Mouse (Mus musculus): ENCODE measurements around the gene Akap13. TPM values are rescaled to one million over a fixed set of nuclear protein-coding genes. Genes with fewer than 3 reads are reported as not detected.

Akap13 gene
- polyA plus RNA-seq, 2 experiments from 2014 or later = 266 to 304 TPM

GRCm38 (mm10) chr7:75641415-75642177 is 186.3 kb downstream of the Akap13 start:
- ATAC-seq = no peak

GRCm38 (mm10) chr7:75642178-75642777 is 186.9 kb downstream of the Akap13 start:
- no peak for ATAC-seq

GRCm38 (mm10) chr7:75642846-75643563 is 187.7 kb downstream of the Akap13 start:
- ATAC-seq = no peak

- no peak for ATAC-seq
Observed at GRCm38 (mm10) chr7:75643986-75644385, 188.7 kb downstream of the Akap13 start.

GRCm38 (mm10) chr7:75644585-75644984 is 189.3 kb downstream of the Akap13 start:
- ATAC-seq = peak; percentile 25

GRCm38 (mm10) chr7:75645156-75645933 is 190.0 kb downstream of the Akap13 start:
- no peak for ATAC-seq

GRCm38 (mm10) chr7:75648051-75648450 is 192.7 kb downstream of the Akap13 start:
- ATAC-seq = no peak

- ATAC-seq = no peak
Observed at GRCm38 (mm10) chr7:75648961-75649360, 193.6 kb downstream of the Akap13 start.

GRCm38 (mm10) chr7:75649966-75650365 is 194.6 kb downstream of the Akap13 start:
- ATAC-seq = peak; percentile 84

GRCm38 (mm10) chr7:75653684-75654317 is 198.5 kb downstream of the Akap13 start:
- ATAC-seq = no peak

- peak; percentile 40 for ATAC-seq
Observed at GRCm38 (mm10) chr7:75655180-75656074, 200.1 kb downstream of the Akap13 start.

- peak; percentile 81 for ATAC-seq
Observed at GRCm38 (mm10) chr7:75656297-75656852, 201.0 kb downstream of the Akap13 start.

GRCm38 (mm10) chr7:75656896-75657295 is 201.6 kb downstream of the Akap13 start:
- peak; percentile 8 for ATAC-seq

GRCm38 (mm10) chr7:75664455-75664854 is 209.1 kb downstream of the Akap13 start:
- no peak for ATAC-seq

GRCm38 (mm10) chr7:75666982-75667381 is 211.6 kb downstream of the Akap13 start:
- peak; percentile 56 for ATAC-seq

- no peak for ATAC-seq
Observed at GRCm38 (mm10) chr7:75667531-75667930, 212.2 kb downstream of the Akap13 start.

- no peak for ATAC-seq
Observed at GRCm38 (mm10) chr7:75668396-75668795, 213.1 kb downstream of the Akap13 start.

GRCm38 (mm10) chr7:75669416-75669815 is 214.1 kb downstream of the Akap13 start:
- ATAC-seq = peak; percentile 64

- no peak for ATAC-seq
Observed at GRCm38 (mm10) chr7:75679631-75680030, 224.3 kb downstream of the Akap13 start.

- ATAC-seq = no peak
Observed at GRCm38 (mm10) chr7:75682901-75683300, 227.6 kb downstream of the Akap13 start.

GRCm38 (mm10) chr7:75683410-75683809 is 228.1 kb downstream of the Akap13 start:
- no peak for ATAC-seq
